Mouse (Mus musculus) heart, postnatal 0 days (tissue): ENCODE measurements at regions not wholly inside any gene's neighbourhood (a gene's known extent, or its start where the extent isn't known, plus 50 kb on each side); places are given as distances from the start of the nearest gene placed in this dataset.

Source experiments
- CTCF ChIP-seq: IDR thresholded peaks from 2 replicates; pipeline ENCODE4 v1.5.1; 2016; ENCODE audit warnings: antibody characterized with exemption, control low read depth, low read depth
- EP300 ChIP-seq: IDR thresholded peaks from 2 replicates; pipeline ENCODE4 v1.6.1; 2016; ENCODE audit warnings: antibody characterized with exemption, low read depth

GRCm38 (mm10) chr8:46375986-46376385 lies 81.5 kb upstream of the Helt start:
- no peak for TF ChIP-seq EP300
- no peak for TF ChIP-seq CTCF
